Mouse (Mus musculus): ENCODE data around the gene Tango2.

Gene Tango2

DNA sequence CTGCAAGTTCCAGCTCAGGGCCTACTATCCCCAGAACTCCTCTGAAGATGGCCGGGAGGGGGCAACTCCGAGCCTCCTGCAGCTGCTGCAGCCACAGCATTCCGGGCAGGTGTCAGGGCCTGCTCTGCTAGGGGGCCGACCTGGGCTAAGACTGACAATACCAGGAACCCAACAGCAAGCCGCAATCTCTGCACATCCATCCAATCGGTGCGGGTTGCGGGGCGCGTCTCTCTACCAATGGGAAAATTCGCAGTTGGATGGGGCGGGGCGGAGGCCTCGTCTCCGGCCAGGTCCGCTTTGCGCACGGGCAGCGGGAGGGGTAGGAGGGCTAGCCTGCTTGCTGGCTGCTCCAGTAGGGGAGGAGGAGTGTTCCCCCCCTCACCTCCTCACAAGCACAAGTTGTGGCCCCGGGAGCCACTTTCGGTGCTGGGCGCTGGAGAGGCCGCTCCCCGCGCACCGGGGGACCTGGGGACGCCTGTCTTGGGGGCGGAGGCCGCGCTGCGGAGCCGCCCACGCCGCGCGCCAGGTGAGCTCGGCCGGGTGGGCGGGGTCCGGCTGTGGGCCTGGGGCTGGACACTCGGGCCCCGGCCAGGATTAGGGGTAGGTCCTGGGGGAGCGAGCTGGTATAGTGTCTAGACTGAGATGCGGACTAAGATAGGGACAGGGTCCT is at the start of gene Tango2, which contains the start of gene Arvcf:
Gene Tango2, minus strand, starts transcription at position 173 of the 670 bp plus-strand sequence.
Gene Arvcf, plus strand, starts transcription at position 252 of the 670 bp plus-strand sequence.
- DNase-seq: peak; percentile 82

- DNase-seq: no peak
Observed at GRCm38 (mm10) chr16:18396791-18397621, 49.1 kb upstream of the Tango2 start.

GRCm38 (mm10) chr16:18396201-18396600 is 48.3 kb upstream of the Tango2 start:
- DNase-seq: no peak

GRCm38 (mm10) chr16:18395620-18396036 is 47.7 kb upstream of the Tango2 start:
- DNase-seq: no peak

- DNase-seq: no peak
Observed at GRCm38 (mm10) chr16:18394777-18395619, 47.1 kb upstream of the Tango2 start.

- DNase-seq: no peak
Observed at GRCm38 (mm10) chr16:18394056-18394455, 46.2 kb upstream of the Tango2 start.

DNA sequence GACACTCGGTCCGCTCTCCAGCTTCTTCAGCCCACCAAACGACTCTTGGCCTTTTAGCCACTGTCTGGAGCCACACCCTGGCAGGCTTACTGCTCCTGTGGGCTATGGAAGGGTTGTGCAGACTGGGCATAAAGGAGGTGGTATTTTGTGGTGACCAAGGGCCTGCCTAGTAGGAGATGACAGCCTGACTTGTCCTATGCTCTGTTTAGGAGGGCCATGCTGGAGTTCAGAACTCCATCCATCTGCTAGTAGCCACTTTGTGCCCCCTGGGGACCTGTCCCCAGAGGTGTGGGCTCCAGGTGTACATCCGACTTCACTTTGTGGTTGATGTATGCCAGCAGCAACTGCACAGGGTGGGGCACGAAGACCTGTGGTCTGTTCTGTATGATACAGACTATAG is 45.7 kb upstream of the Tango2 start:
- no peak for DNase-seq

DNA sequence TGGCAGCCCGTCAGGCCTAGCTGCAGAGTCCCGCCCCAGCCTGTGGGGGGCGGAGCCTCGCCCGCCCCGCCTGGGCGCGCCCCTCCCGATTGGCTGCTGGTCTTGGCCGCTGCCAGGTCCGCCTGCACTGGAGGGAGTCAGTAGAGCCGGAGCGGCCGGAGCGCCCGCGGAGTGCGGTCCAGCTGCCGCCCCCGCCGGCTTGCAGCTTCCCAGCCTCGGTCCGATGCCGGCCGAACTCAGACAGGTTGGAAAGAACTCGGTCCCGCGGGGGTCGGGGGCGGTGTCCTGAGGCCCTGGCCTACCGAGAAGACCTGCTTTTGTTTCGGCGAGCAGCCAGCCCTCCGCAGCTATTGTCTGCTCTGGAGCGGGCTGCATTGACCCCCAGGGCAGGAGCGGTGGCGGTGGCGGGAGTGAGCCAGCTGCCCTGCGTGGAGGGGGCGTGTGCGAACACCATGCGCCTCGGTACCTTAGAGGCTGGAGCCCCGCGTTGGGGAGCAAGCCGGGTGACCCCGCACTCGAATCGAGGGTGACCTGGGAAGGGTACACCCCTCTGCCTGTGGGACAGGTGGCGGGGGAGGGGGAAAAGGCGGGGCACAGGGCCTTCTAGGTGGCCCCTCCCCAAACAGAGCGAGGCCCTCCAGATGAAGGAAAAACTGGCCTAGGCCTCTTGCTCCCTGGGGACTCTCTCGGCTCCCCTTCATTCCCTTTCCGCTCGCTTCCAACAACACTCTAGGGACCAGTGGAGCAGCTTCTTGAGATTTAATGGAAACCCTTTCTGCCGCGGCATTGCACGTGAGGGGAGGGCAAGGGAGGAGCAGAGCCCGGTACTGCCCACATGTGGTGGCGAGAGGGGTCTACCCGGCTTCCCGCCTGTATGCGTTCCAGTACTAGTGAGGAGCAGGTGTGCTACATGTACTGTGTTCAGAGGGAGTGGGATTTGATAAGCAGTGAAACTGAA is 44.8 kb upstream of the Tango2 start:
- peak; percentile 89 for DNase-seq

DNA sequence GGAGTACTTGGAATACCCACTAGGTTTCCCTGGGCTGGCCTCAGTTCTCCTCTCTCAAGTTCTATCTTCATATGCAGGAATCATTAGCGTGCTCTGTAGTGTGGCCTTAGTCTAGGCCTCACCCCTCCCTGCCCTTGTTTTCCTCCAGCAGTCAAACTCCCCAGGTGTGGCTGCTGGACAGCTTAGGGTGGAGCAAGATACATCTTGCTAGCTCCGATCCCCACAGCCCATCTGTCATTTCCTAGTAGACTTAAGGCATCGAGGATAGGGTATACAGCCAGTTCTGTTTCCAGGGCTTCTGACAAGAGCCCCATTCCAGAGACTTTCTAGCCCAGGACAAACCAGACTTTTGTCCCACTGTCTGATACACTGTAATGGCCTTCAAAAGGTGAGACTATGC is 43.8 kb upstream of the Tango2 start:
- no peak for DNase-seq

- no peak for DNase-seq
Observed at GRCm38 (mm10) chr16:18391127-18391526, 43.2 kb upstream of the Tango2 start.

- DNase-seq: peak; percentile 12
Observed at GRCm38 (mm10) chr16:18390399-18390798, 42.5 kb upstream of the Tango2 start.

GRCm38 (mm10) chr16:18388583-18389435 is 40.9 kb upstream of the Tango2 start:
- DNase-seq: peak; percentile 45

GRCm38 (mm10) chr16:18387704-18388582 is 40.0 kb upstream of the Tango2 start:
- DNase-seq: peak; percentile 44

GRCm38 (mm10) chr16:18386972-18387371 is 39.1 kb upstream of the Tango2 start:
- peak; percentile 49 for DNase-seq

- DNase-seq: peak; percentile 21
Observed at GRCm38 (mm10) chr16:18386451-18386850, 38.5 kb upstream of the Tango2 start.

GRCm38 (mm10) chr16:18385411-18385810 is 37.5 kb upstream of the Tango2 start:
- peak; percentile 5 for DNase-seq

GRCm38 (mm10) chr16:18384659-18385058 is 36.8 kb upstream of the Tango2 start:
- peak; percentile 17 for DNase-seq

GRCm38 (mm10) chr16:18384211-18384610 is 36.3 kb upstream of the Tango2 start:
- peak; percentile 9 for DNase-seq

GRCm38 (mm10) chr16:18383756-18384155 is 35.9 kb upstream of the Tango2 start:
- DNase-seq: no peak
